Mouse (Mus musculus): ENCODE measurements around the gene Tas2r114. TPM values are rescaled to one million over a fixed set of nuclear protein-coding genes. Genes with fewer than 3 reads are reported as not detected.

The Tas2r114 gene
- total RNA-seq (2023), result not detected in 2 replicates

DNA sequence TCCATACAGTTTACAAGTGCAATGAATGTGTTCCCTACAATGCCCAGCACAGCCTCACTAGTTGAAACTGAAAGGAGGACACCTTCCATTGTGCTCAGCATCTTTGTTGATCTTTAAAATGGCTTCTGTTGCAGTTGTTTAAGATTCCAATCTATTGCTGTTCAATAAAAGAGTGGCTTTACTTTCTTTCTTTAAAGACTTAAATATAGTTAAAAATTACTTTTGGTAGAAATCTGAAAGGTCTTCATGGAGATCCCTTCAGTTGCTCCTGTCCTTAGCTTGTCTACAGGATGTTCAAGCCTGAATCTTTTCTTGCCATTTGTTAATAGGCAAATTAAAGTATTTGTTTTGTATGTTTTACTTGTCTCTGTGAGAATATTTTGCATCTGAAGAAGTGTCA, at the start of gene Tas2r114:
Gene Tas2r114, minus strand, starts transcription at position 101 of the 400 bp plus-strand sequence.

DNA sequence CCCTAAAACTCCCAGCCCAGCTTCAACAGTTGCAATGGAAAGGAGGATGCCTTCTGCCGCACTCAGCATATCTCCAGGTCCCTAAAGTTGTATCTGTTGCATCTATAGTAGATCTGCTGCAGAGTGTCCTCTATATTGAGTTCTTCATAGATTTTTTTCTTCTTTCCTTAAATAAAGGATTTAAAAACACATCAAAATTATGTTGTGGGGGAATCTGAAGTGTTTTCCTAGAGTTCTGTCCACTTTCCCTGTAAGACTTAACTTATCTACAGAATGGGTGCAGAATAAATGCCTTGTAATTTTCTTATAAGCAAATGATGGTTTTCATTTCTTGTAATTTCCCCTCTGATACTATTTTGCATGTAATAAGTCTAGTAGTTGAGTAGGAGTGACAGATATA, 2.5 kb downstream of the Tas2r114 start, which contains the start of gene Tas2r105:
Gene Tas2r105, minus strand, starts transcription at position 101 of the 400 bp plus-strand sequence.

DNA sequence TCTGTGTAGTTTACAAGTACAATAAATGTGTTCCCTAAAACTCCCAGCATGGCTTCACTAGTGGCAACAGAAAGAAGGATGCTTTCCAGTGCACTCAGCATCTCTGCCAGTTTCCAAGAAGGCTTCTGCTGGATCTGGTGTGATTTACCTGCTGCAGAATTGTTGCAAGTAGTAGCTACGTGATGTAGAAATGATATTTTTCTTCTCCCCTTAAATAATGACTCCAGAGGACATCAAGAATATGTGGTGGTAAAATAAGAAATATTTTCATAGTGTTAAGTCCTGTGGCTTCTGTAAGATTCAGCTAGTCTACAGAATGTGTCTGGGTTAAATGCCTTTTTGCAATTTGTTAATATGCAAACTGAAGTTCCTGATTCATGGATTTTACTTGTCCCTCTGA, 4.2 kb downstream of the Tas2r114 start, which contains the start of gene Tas2r104:
Gene Tas2r104, minus strand, starts transcription at position 101 of the 400 bp plus-strand sequence.

DNA sequence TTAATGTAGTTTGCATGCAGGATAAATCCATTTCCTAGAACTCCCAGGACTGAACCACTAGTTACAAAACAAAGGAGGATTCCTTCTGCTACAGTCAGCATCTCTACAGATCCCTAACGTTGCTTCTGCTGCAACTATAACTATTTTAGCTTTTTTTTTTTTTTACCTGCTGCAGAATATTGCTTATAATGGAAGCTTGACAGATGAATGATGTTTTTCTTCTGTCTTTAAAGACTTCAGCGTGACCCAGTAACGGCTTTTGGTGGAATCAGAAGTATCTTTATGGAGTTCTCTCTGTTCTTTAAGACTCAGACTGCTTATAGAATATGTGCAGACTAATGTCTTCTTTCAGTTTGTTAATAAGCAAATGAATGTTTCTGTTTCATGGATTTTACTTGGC, 11.1 kb downstream of the Tas2r114 start, which contains the start of gene Tas2r106:
Gene Tas2r106, minus strand, starts transcription at position 101 of the 400 bp plus-strand sequence.

GRCm38 (mm10) chr6:131660049-131660448, 29.8 kb downstream of the Tas2r114 start, which contains the start of gene Tas2r107:
Tas2r107 (minus strand) TSS chr6:131660149.

Other genes with a start within 250 kb of the Tas2r114 start
- gene 5430401F13Rik, start 203.7 kb downstream of the Tas2r114 start, total RNA-seq (2023), result not detected in 2 replicates
- not detected in 2 replicates for gene Gm6619, start 203.7 kb downstream of the Tas2r114 start, total RNA-seq (2023)
- gene Tas2r130, start 59.2 kb downstream of the Tas2r114 start, total RNA-seq (2023), result not detected in 2 replicates
- gene Tas2r107, start 29.9 kb downstream of the Tas2r114 start, total RNA-seq (2023), result not detected in 2 replicates
- gene Tas2r106, start 11.2 kb downstream of the Tas2r114 start, total RNA-seq (2023), result not detected in 2 replicates
- gene Tas2r104, start 4.3 kb downstream of the Tas2r114 start, total RNA-seq (2023), result not detected in 2 replicates
- not detected in 2 replicates for gene Tas2r105, start 2.6 kb downstream of the Tas2r114 start, total RNA-seq (2023)